Mouse (Mus musculus) thymus, adult 2 months (tissue): Measurements from ENCODE around the gene Shisa9.

Experiments used
- CTCF ChIP-seq: fragments of 200-500 bp; IDR thresholded peaks from 2 replicates; pipeline ENCODE4 v1.5.1; 2012; ENCODE audit warnings: mild to moderate bottlenecking, control low read depth, low read length, moderate library complexity, borderline replicate concordance; ENCODE audit not compliant: control insufficient read depth, poor library complexity, insufficient read depth; ENCODE audit errors: extremely low read depth
- POLR2A ChIP-seq: fragments of 200-500 bp; IDR thresholded peaks from 2 replicates; pipeline ENCODE4 v1.6.1; 2012; ENCODE audit warnings: mild to moderate bottlenecking, low read length, control low read depth, moderate library complexity; ENCODE audit not compliant: control insufficient read depth, poor library complexity, insufficient read depth; ENCODE audit errors: extremely low read depth

GRCm38 (mm10) chr16:11987056-11987455 is 3.1 kb downstream of the Shisa9 start:
- TF ChIP-seq CTCF = no peak
- no peak for TF ChIP-seq POLR2A
